Mouse (Mus musculus) MEL (cell line): ENCODE data around the gene Ankrd50. TPM values are rescaled to one million over a fixed set of nuclear protein-coding genes. Genes with fewer than 3 reads are reported as not detected.

Experiments
- DNase-seq: peaks from one replicate; pipeline ENCODE4 v3.0.0; 2011; ENCODE audit warnings: low read depth, low spot score
- H3K27ac ChIP-seq: 2 replicates; pipeline ENCODE4 v1.5.1; 2012; ENCODE audit warnings: low read depth, mild to moderate bottlenecking, control low read depth, low read length, moderate library complexity; ENCODE audit not compliant: control insufficient read depth
- H3K27me3 ChIP-seq, 2 experiments: fragments of 150-350 bp in 1 of 2; sonication (generic) in 1 of 2; 2 replicates each; pipeline ENCODE4 v1.6.1; 2012; ENCODE audit warnings: low read length in 2 of 2, mild to moderate bottlenecking in 2 of 2, improper control_type of control experiment in 1 of 2, moderate library complexity in 1 of 2; ENCODE audit not compliant: insufficient read depth in 2 of 2, control insufficient read depth in 1 of 2
- H3K36me3 ChIP-seq, 2 experiments: 2 replicates each; pipeline ENCODE4 v1.6.1; 2012 to 2014; ENCODE audit warnings: low read length in 2 of 2, improper control_type of control experiment in 1 of 2, inconsistent platforms in 1 of 2, mild to moderate bottlenecking in 1 of 2; ENCODE audit not compliant: insufficient read depth in 2 of 2, control insufficient read depth in 1 of 2
- H3K4me1 ChIP-seq, 2 experiments: fragments of 150-350 bp in 1 of 2; sonication (generic) in 1 of 2; 2 replicates each; pipeline ENCODE4 v1.6.1; 2012; ENCODE audit warnings: low read length in 2 of 2, improper control_type of control experiment in 1 of 2, mild to moderate bottlenecking in 1 of 2; ENCODE audit not compliant: insufficient read depth in 2 of 2, control insufficient read depth in 1 of 2
- H3K4me3 ChIP-seq, 2 experiments: fragments of 150-350 bp in 1 of 2; sonication (generic) in 1 of 2; 2 replicates each; pipeline ENCODE4 v1.5.1; 2012; ENCODE audit warnings: low read depth in 2 of 2, low read length in 2 of 2, mild to moderate bottlenecking in 2 of 2, moderate library complexity in 2 of 2, control low read depth in 1 of 2, improper control_type of control experiment in 1 of 2; ENCODE audit not compliant: control insufficient read depth in 1 of 2, insufficient read depth in 1 of 2
- H3K79me2 ChIP-seq: 2 replicates; pipeline ENCODE4 v1.6.1; 2012; ENCODE audit warnings: mild to moderate bottlenecking, low read length, moderate library complexity; ENCODE audit not compliant: control insufficient read depth, poor library complexity, insufficient read depth
- H3K9ac ChIP-seq: 2 replicates; pipeline ENCODE4 v1.6.1; 2012; ENCODE audit warnings: low read depth, mild to moderate bottlenecking, control low read depth, low read length, moderate library complexity; ENCODE audit not compliant: control insufficient read depth, poor library complexity, severe bottlenecking
- H3K9me3 ChIP-seq: fragments of 150-350 bp; sonication (generic); replicated peaks from 2 replicates; pipeline ENCODE4 v1.6.1; 2012; ENCODE audit warnings: mild to moderate bottlenecking, low read length, improper control_type of control experiment, moderate library complexity; ENCODE audit not compliant: insufficient read depth
- CHD1 ChIP-seq: IDR thresholded peaks from 2 replicates; pipeline ENCODE4 v1.6.1; 2012; ENCODE audit warnings: low read depth, mild to moderate bottlenecking, inconsistent platforms, low read length, improper control_type of control experiment
- CHD2 ChIP-seq: IDR thresholded peaks from 2 replicates; pipeline ENCODE4 v1.6.1; 2011; ENCODE audit warnings: low read length, improper control_type of control experiment
- E2F4 ChIP-seq: IDR thresholded peaks from 2 replicates; pipeline ENCODE4 v1.6.1; 2011; ENCODE audit warnings: low read depth, low read length, improper control_type of control experiment, borderline replicate concordance
- EP300 ChIP-seq, 2 experiments: IDR thresholded peaks; 2 replicates each; pipeline ENCODE4 v1.6.1; 2011; ENCODE audit warnings: improper control_type of control experiment in 2 of 2, low read length in 2 of 2, low read depth in 1 of 2, mild to moderate bottlenecking in 1 of 2
- GABPA ChIP-seq: IDR thresholded peaks from 2 replicates; pipeline ENCODE4 v1.6.1; 2012; ENCODE audit warnings: low read depth, mild to moderate bottlenecking, inconsistent platforms, low read length, improper control_type of control experiment, moderate library complexity
- GATA1 ChIP-seq: IDR thresholded peaks from 2 replicates; pipeline ENCODE4 v1.6.1; 2011; ENCODE audit warnings: low read depth, low read length, improper control_type of control experiment
- JUND ChIP-seq: IDR thresholded peaks from 2 replicates; pipeline ENCODE4 v1.6.1; 2011; ENCODE audit warnings: low read depth, mild to moderate bottlenecking, improper control_type of control experiment, low read length
- KAT2A ChIP-seq: conservative IDR thresholded peaks from 2 replicates; pipeline ENCODE4 v1.6.1; 2012; ENCODE audit warnings: low read depth, low read length, improper control_type of control experiment, inconsistent platforms
- MAFK ChIP-seq: IDR thresholded peaks from 2 replicates; pipeline ENCODE4 v1.6.1; 2011; ENCODE audit warnings: low read depth, mild to moderate bottlenecking, low read length, improper control_type of control experiment, borderline replicate concordance
- MAX ChIP-seq: IDR thresholded peaks from 2 replicates; pipeline ENCODE4 v1.6.1; 2011; ENCODE audit warnings: low read length, improper control_type of control experiment
- MXI1 ChIP-seq: IDR thresholded peaks from 2 replicates; pipeline ENCODE4 v1.6.1; 2011; ENCODE audit warnings: mild to moderate bottlenecking, low read depth, low read length, improper control_type of control experiment
- MYB ChIP-seq: IDR thresholded peaks from 2 replicates; pipeline ENCODE4 v1.6.1; 2011; ENCODE audit warnings: mild to moderate bottlenecking, low read depth, low read length, improper control_type of control experiment
- NELFE ChIP-seq: IDR thresholded peaks from 2 replicates; pipeline ENCODE4 v1.6.1; 2011; ENCODE audit warnings: low read depth, low read length, improper control_type of control experiment
- RAD21 ChIP-seq: IDR thresholded peaks from 2 replicates; pipeline ENCODE4 v1.6.1; 2011; ENCODE audit warnings: mild to moderate bottlenecking, low read depth, low read length, improper control_type of control experiment
- RCOR1 ChIP-seq: IDR thresholded peaks from 2 replicates; pipeline ENCODE4 v1.6.1; 2012; ENCODE audit warnings: low read depth, mild to moderate bottlenecking, inconsistent platforms, low read length, improper control_type of control experiment
- SIN3A ChIP-seq: IDR thresholded peaks from 2 replicates; pipeline ENCODE4 v1.6.1; 2012; ENCODE audit warnings: low read length, improper control_type of control experiment, inconsistent platforms
- SMC3 ChIP-seq: IDR thresholded peaks from 2 replicates; pipeline ENCODE4 v1.6.1; 2011; ENCODE audit warnings: low read depth, low read length, improper control_type of control experiment
- UBTF ChIP-seq: IDR thresholded peaks from 2 replicates; pipeline ENCODE4 v1.6.1; 2012; ENCODE audit warnings: low read depth, mild to moderate bottlenecking, inconsistent platforms, low read length, improper control_type of control experiment, moderate library complexity, borderline replicate concordance; ENCODE audit not compliant: insufficient read depth
- USF2 ChIP-seq, 2 experiments: IDR thresholded peaks; 2 replicates each; pipeline ENCODE4 v1.6.1; 2011 to 2012; ENCODE audit warnings: improper control_type of control experiment in 2 of 2, low read length in 2 of 2, borderline replicate concordance in 1 of 2, inconsistent platforms in 1 of 2, low read depth in 1 of 2, mild to moderate bottlenecking in 1 of 2; ENCODE audit not compliant: insufficient read depth in 1 of 2
- ZKSCAN1 ChIP-seq: IDR thresholded peaks from 2 replicates; pipeline ENCODE4 v1.6.1; 2012; ENCODE audit warnings: low read depth, mild to moderate bottlenecking, inconsistent platforms, low read length, improper control_type of control experiment, moderate library complexity
- polyA plus RNA-seq, 2 experiments: library from polyadenylated mRNA; stranded (reverse) in 1 of 2; unstranded in 1 of 2; fragments of >175 nt in 1 of 2; fragments of >200 nt in 1 of 2; gene quantifications; 2 replicates each; pipeline versions ENCODE4 v1.2.1 to v1.2.4; 2012; ENCODE audit warnings: low replicate concordance in 2 of 2, low read depth in 1 of 2; ENCODE audit not compliant: insufficient read length in 2 of 2, insufficient read depth in 1 of 2, missing spikeins in 1 of 2
- total RNA-seq: library from RNA; depleted of rRNA; stranded (reverse); fragments of 300-350 nt; gene quantifications from 2 replicates; pipeline ENCODE4 v1.2.3, GENCODE M21; 2012

Gene Ankrd50
- total and polyA plus RNA-seq, 3 experiments, result 4.4 to 7.8 TPM; not detected in 1

DNA sequence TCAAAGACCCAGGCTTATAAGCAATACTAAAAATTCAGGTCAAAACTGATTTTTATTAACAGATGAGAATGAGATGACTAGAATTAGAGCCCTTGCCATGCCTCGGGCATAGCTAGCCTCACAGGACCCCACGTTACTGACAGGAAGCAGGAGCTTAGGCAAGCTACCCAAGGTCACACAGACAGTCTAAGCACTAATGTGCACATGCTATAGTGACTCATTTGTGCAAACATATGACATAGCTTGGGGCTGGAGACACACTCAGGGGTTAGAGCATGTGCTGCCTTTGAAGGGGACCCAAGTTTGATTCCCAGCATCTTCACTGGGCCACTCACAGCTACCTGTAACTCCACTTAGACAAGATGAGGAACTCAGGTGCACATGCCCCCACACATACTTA lies 22.9 kb downstream of the Ankrd50 start:
- no peak for DNase-seq
- Histone ChIP-seq H3K9ac (no peak overlapping the region), H3K27ac (no peak overlapping the region), H3K79me2 (no peaks in the 10 kb centered on the region), H3K36me3 (no peaks in the 10 kb centered on the region), H3K27me3 (no peaks in the 10 kb centered on the region), H3K4me3 (no peak overlapping the region), H3K9me3 (no peaks in the 10 kb centered on the region), H3K4me1 (no peaks in the 10 kb centered on the region)
- TF ChIP-seq USF2 (IDR thresholded peaks at IDR 0.05; ENCODE audit: borderline replicate concordance in 1 of 2, insufficient read depth in 1 of 2, low read depth in 1 of 2, low read length in 2 of 2), result no peak
- TF ChIP-seq MYB, result no peak
- no peak for TF ChIP-seq GATA1
- no peak for TF ChIP-seq CHD2
- no peak for TF ChIP-seq CHD1
- TF ChIP-seq UBTF, result no peak
- no peak for TF ChIP-seq MAX
- no peak for TF ChIP-seq ZKSCAN1
- TF ChIP-seq KAT2A, result no peak
- TF ChIP-seq GABPA, result no peak
- no peak for TF ChIP-seq MXI1
- no peak for TF ChIP-seq E2F4
- TF ChIP-seq RAD21, result no peak
- TF ChIP-seq RCOR1, result no peak
- TF ChIP-seq SIN3A, result no peak
- no peak for TF ChIP-seq EP300 (IDR thresholded peaks at IDR 0.05; ENCODE audit: low read depth in 1 of 2, low read length in 2 of 2)
- no peak for TF ChIP-seq NELFE

DNA sequence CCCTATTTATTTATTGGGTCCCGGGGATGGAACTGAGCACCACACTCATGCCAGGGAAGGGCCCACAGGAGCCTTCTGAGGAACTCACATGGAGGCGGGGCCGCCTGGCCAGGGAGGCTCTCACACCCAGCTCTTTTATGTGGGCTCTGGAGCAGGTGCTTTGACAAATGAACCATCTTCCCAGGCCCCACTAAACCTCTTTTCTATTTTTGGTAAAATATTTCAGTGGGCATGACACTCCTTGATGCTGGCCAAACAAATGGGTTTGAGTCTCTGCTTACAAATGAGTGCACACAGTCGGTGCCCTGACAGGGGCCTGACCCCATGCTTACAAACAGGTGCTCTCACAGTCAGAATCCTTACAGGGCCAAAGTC lies 24.4 kb downstream of the Ankrd50 start:
- no peaks in the 10 kb centered on the region for H3K36me3 ChIP-seq
- H3K27me3 ChIP-seq, result no peaks in the 10 kb centered on the region
- TF ChIP-seq MAFK, result no peak
- no peak for TF ChIP-seq SMC3
- no peak for TF ChIP-seq JUND
- TF ChIP-seq, all 39 proteins: peak for 0
- Histone ChIP-seq H3K9me3 (no peaks in the 10 kb centered on the region), H3K27ac (no peak overlapping the region), H3K79me2 (no peaks in the 10 kb centered on the region), H3K9ac (no peak overlapping the region), H3K4me3 (no peak overlapping the region), H3K4me1 (no peaks in the 10 kb centered on the region)
- DNase-seq, result no peak
